Mouse (Mus musculus) gastrocnemius, postnatal 36 days (tissue): Measurements from ENCODE around the gene Ttc23. TPM values are rescaled to one million over a fixed set of nuclear protein-coding genes. Genes with fewer than 3 reads are reported as not detected.

Experiments used
- DNase-seq, 2 experiments: peaks; one replicate each; pipeline ENCODE4 v3.0.0; 2022
- intact Hi-C: fragments of 180-260 bp; cut with DNase I; formaldehyde crosslinking; loops from one replicate; pipeline ENCODE4 v1.15.1; 2025
- total RNA-seq, 2 experiments: library from RNA; stranded (reverse); gene quantifications; 2 replicates each; pipeline ENCODE4 v1.2.3; 2021

The Ttc23 gene
- total RNA-seq, 2 experiments from 2014 or later, result 18.3 to 18.9 TPM

DNA sequence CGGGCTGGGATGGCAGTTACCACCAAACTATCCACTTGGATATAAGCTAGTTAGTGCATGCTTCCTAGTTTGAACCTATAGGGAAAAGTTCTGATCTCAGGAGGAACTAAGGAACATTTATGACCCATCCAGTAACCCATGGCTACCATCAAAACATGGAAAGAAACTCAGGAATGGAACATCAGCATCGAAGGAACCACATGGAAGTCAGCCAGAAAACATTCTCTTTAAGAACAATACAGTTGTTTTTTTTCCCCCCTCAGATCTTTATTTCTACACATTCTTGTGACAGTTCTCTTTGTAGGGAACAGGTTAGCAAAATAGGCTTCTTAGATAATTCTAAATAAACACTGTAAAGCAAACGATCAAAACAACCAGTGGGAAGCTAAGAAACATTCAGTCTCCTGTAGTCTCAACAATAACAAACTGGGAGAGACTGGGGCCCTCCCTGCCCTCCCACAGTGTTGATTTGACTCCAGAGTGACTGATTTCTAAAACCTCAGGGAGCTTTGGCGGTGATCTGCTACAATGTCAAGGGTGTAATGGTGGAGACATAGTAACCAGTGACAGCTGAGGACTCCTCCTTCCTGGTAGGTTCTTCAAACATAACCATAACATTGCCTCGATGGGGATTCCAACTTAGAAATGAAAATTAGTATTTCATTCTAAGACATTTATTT lies 83.4 kb downstream of the Ttc23 start:
- DNase-seq, result no peak
- intact Hi-C loops, result no loop called here

DNA sequence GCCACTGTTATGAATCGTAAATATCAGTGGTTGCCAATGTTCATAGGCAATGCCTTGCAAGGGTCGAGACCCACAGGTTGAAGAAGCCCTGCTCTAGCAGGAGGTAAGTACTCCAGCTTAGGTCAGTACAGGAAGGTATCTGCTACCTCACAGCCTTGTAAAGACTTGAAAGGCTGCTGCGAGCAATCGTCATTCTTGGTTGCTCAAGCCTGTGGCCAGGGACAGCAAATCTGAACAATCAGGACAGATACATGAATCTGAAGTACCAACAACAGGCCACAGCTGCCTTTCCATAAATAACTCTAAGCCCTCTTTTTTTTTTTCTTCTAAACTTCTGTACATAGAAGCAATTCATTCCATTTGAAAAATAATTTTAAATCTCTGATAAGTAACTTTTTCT lies 85.1 kb downstream of the Ttc23 start:
- intact Hi-C loops, result no loop called here
- DNase-seq, result no peak

- intact Hi-C loops, result loop anchor here (2.0 kb wide), 1 partner anchor 18 kb away; the partner anchor contains the start of gene Synm
- peak in 1 of 2 experiments; percentile 53 for DNase-seq
Measured at GRCm38 (mm10) chr7:67740382-67740781, 93.2 kb downstream of the Ttc23 start.

- intact Hi-C loops, result loop anchor here (2.0 kb wide), 1 partner anchor 18 kb away; the partner anchor contains the start of gene Synm
- peak; percentile 32 to 51 for DNase-seq
Measured at GRCm38 (mm10) chr7:67740796-67741195, 93.6 kb downstream of the Ttc23 start.

DNA sequence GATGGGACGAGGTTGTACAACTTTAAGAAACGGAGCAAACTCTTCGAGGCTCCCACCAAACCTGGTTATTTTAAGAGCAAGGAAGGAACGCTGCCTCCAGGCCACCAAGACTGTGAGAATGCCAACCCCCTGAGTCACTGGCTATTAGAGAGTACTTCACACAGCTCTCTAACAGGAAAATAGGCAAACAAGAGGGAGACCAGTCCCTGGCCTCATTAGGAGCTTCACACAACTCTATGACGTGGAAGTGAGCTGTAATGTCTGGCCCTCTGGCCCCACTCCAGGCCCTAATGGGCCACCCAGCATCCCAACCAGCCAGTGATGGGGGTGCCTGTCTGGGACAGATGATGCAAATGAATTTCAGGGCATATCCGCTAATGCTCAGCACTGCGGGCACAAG lies 94.5 kb downstream of the Ttc23 start:
- intact Hi-C loops, result loop anchor here (2.0 kb wide), 1 partner anchor 17 kb away; the partner anchor contains the start of gene Synm
- peak; percentile 27 to 39 for DNase-seq

GRCm38 (mm10) chr7:67747731-67748305 lies 100.6 kb downstream of the Ttc23 start:
- DNase-seq, result no peak
- intact Hi-C loops, result no loop called here

DNA sequence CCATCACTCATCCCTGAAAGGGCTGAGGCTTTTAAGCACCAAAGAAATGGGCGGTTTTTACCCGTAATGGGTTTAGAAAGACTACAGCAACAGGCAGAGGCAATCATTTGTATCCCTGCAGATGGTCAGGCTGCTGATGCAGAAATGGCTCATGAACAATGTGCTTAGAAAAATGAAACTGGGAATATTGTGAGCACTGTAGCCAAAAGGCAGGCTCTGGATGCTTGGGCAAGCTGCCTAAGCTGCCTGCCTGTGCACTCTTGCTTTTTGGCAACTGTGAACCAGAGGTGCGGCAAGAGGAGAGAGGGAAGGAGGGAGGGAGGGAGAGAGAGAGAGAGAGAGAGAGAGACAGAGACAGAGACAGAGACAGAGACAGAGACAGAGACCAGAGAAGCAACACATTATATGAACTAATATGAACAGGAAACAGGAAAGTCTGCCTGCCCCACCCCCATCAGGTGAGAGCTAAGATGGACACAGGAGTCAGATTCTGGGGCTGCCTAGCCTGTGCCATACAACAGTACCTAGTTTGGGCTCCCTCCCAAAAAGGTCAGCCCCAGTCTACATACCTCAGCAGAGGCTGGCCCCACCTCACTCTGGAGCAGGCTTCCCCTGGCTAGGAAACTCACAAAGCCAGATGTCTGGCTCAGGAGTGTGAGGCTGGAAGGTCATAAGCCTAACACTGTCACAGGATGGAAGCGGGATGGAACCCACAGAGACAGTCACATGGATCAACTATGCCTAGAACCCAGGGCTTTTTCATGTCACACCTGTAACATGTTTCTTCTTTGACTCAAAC lies 102.4 kb downstream of the Ttc23 start:
- no peak for DNase-seq
- intact Hi-C loops, result no loop called here

GRCm38 (mm10) chr7:67754606-67755005 lies 107.4 kb downstream of the Ttc23 start:
- DNase-seq, result peak in 1 of 2 experiments; percentile 47
- intact Hi-C loops, result loop anchor here (5.0 kb wide), 1 partner anchor 52 kb away; no protein-coding TSS in a partner anchor

DNA sequence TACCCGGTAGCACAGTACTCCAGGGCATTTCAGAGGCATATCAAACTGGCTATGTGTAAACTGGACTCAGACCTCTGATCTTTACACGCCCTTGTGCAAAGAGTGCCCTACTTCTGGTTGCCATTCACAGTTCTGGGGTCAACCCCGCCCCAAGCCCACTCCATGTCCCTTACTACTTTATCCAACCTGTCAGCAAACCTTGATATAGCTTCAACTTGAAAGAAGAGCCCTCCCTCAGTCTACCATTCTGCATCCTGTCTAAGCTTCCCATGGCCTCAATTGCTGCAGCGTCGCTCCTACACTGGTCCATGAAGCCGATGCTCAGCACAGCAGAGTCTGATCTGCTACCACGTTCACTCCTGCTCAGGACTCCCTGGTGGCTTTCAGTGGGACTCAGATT lies 108.2 kb downstream of the Ttc23 start:
- intact Hi-C loops, result loop anchor here (5.0 kb wide), 1 partner anchor 53 kb away; no protein-coding TSS in a partner anchor

DNA sequence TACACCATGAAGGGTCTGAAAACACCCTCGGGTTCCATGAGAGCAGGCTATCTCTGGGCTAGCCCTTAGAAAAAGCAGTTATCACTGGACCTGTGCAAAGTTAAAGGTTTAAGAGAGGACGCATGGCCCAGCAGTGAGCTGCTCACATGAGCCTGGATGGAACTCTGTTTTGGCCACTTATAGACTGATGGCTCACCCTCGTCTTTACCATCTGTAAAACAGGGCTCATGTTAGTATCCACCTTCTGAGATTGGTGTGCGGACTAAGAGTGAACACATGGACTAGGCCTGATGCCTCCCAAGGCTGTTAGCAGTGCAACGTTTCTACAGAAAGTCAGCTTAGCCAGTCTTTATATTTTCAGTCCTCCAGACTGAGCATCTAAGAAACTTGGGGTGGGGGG lies 109.4 kb downstream of the Ttc23 start:
- intact Hi-C loops, result loop anchor here (5.0 kb wide), 1 partner anchor 54 kb away; no protein-coding TSS in a partner anchor
- DNase-seq, result no peak

More for the DNA sequence above, 108.2 kb downstream of the Ttc23 start:
- DNase-seq, result no peak

- intact Hi-C loops, result loop anchor here (2.0 to 5.0 kb wide), 2 partner anchors 18 to 56 kb away; no protein-coding TSS in a partner anchor
Measured at GRCm38 (mm10) chr7:67758506-67758857, 111.3 kb downstream of the Ttc23 start.

DNA sequence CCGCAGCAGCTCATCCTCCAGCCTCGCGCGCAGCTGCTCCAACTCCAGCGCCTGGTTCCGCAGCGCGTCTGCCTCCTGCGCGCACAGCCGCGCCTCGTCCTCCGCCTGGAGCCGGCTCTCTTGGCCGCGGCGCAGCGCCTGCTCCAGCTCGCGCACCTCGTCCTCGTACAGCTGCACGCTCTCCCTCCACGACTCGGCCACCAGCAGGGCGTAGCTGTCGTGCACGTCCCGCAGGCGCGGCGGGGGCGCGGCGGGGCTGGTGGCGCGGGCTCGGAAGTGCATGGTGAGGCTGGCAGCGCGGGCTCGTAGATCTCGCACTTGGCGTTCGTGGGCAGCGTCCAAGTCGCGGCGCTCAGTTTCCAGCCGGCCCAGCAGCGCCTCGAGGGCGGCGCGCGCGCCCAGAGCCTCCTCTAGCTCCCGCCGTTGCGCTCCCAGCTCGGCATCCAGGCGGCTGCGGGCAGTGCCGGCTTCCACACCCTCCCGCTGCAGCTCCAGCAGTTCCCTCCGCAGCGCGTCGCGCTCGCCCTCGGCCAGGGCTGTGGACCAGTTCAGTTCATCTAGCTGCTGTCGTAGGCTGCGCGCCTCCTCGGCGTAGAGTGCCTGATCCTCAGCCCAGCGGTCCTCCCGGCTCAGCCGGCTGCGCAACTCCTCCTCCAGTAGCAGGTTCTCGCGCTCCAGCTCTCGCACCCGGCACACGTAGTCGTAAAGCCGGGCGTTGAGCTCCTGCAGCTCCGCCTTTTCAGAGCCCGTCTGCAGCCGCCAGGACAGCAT lies 111.8 kb downstream of the Ttc23 start:
- intact Hi-C loops, result loop anchor here (1.0 to 5.0 kb wide), 3 partner anchors 18 to 87 kb away; no protein-coding TSS in a partner anchor
- DNase-seq, result peak; percentile 53 to 70

More at GRCm38 (mm10) chr7:67758506-67758857, 111.3 kb downstream of the Ttc23 start:
- DNase-seq, result peak in 1 of 2 experiments; percentile 21

- intact Hi-C loops, result loop anchor here (1.0 to 5.0 kb wide), 3 partner anchors 19 to 87 kb away; no protein-coding TSS in a partner anchor
- peak; percentile 95 to 97 for DNase-seq
Measured at GRCm38 (mm10) chr7:67759629-67759995, 112.4 kb downstream of the Ttc23 start, which contains the start of gene Synm. TSS of gene Synm (minus strand) at chr7:67759742.

DNA sequence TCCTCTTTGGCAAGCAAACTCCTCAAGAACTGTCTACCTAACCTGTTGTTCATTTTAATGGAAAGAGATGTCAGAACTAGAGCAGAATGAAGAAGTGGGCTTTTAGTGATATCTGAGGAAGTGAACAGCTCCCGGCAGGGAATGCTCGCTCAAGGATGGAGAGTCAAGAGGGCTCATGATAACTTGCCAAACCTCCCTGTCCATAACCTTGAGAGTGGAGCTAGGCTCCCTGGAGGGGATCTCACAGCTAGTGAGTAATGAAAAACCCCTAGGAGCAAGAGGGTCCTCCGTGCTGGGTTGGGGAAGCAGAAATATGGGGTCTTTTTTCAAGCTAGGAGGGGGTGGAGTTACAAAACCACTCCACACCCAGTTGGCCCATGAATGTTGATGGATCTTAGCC lies 116.4 kb downstream of the Ttc23 start:
- intact Hi-C loops, result loop anchor here (10.0 kb wide), 1 partner anchor 549 kb away; no protein-coding TSS in a partner anchor
- no peak for DNase-seq

DNA sequence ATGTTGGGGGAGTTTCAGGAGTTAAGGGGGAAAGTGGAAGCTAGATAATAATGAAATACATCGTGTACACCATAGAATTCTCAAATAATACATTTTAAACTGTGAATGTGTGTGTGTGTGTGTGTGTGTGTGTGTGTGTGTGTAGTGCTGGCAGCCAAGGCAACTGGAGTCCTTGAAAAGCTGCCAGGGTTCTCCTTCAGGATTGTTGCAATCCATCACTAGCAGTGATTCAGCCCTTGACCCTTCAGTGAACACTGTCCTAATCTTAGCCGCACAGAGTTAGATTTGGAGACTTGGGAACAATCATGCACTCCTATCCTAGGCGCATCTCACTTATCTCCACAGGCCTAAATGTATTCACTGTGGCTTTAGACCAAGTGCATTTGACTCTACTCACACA lies 120.9 kb downstream of the Ttc23 start:
- DNase-seq, result no peak
- intact Hi-C loops, result loop anchor here (10.0 kb wide), 1 partner anchor 553 kb away; no protein-coding TSS in a partner anchor

DNA sequence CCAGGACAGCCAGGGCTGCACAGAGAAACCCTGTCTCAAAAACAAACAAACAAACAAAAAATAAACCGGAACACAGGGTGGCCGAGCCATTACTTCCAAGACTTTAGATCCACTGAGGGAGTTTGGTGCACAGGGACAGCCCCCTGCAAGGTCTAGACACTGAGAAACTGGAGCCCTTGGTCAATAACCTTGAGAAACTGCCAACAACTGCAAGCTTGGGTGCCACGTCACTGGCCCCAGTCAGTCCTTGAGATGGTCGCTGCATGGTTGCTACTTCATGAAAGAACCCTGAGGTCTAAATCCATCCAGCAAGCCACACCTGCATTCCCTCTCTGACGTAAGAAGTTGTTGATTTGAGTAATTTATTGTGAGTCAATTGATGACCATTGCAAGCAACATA lies 122.3 kb downstream of the Ttc23 start:
- DNase-seq, result no peak
- intact Hi-C loops, result loop anchor here (10.0 kb wide), 1 partner anchor 555 kb away; no protein-coding TSS in a partner anchor

DNA sequence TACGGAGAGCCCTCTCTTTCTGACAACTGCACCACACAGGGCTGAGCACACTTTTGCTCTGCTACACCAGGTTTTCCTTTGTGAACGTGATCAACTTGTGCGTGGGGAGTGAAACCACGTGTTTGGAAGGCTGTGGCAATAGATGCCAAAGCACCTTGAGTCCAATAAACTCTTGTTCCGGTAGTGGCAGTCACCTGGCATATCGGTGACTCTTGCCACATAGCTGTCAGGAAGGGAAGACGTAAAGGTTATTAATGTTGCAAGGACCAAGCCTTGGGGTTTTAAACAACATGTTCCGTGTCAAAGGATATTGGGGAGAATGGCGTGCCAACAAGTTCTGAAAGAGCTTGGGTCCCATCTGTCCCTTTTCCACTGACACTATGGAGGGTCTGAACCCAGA lies 125.0 kb downstream of the Ttc23 start:
- intact Hi-C loops, result no loop called here
- no peak for DNase-seq

- DNase-seq, result no peak
- intact Hi-C loops, result no loop called here
Measured at GRCm38 (mm10) chr7:67775623-67776022, 128.4 kb downstream of the Ttc23 start.

GRCm38 (mm10) chr7:67776636-67777305 lies 129.6 kb downstream of the Ttc23 start:
- intact Hi-C loops, result no loop called here
- DNase-seq, result no peak
